Mouse (Mus musculus) spleen, adult 2 months (tissue): ENCODE measurements at regions not wholly inside any gene's neighbourhood (a gene's known extent, or its start where the extent isn't known, plus 50 kb on each side); places are given as distances from the start of the nearest gene placed in this dataset.

ENCODE experiments used
- DNase-seq, 2 experiments: peaks; one replicate each; pipeline versions ENCODE4 v3.0.0 to v3.0.0-alpha.2; 2012 to 2021; ENCODE audit warnings: low spot score in 2 of 2, low read depth in 1 of 2
- H3K27ac ChIP-seq: fragments of 200-500 bp; 2 replicates; pipeline ENCODE4 v1.5.1; 2012; ENCODE audit warnings: low read length, inconsistent platforms; ENCODE audit not compliant: insufficient read depth
- H3K27me3 ChIP-seq: fragments of 200-500 bp; 2 replicates; pipeline ENCODE4 v1.6.1; 2012; ENCODE audit warnings: mild to moderate bottlenecking, moderate library complexity, low read length, inconsistent platforms; ENCODE audit not compliant: control insufficient read depth, insufficient read depth
- H3K36me3 ChIP-seq: fragments of 200-500 bp; 2 replicates; pipeline ENCODE4 v1.6.1; 2012; ENCODE audit warnings: mild to moderate bottlenecking, low read length, inconsistent platforms; ENCODE audit not compliant: control insufficient read depth, insufficient read depth
- H3K4me1 ChIP-seq: fragments of 200-500 bp; 2 replicates; pipeline ENCODE4 v1.6.1; 2011; ENCODE audit warnings: inconsistent platforms; ENCODE audit not compliant: control insufficient read depth, insufficient read depth, insufficient read length
- H3K4me3 ChIP-seq: fragments of 200-500 bp; 2 replicates; pipeline ENCODE4 v1.5.1; 2011; ENCODE audit warnings: mild to moderate bottlenecking, inconsistent platforms; ENCODE audit not compliant: insufficient read depth, insufficient read length; ENCODE audit errors: extremely low read depth
- CTCF ChIP-seq: fragments of 200-500 bp; IDR thresholded peaks from 2 replicates; pipeline ENCODE4 v1.5.1; 2011; ENCODE audit warnings: mild to moderate bottlenecking, inconsistent platforms; ENCODE audit not compliant: insufficient read depth, insufficient read length, insufficient replicate concordance; ENCODE audit errors: extremely low read depth
- POLR2A ChIP-seq: fragments of 200-500 bp; IDR thresholded peaks from 2 replicates; pipeline ENCODE4 v1.6.1; 2011; ENCODE audit warnings: low read depth, low read length, inconsistent platforms
- WGBS: fragments of 180-500 bp; shearing (Covaris S2); methylation state at CpG from one replicate; pipeline ENCODE4 v1.1.7; 2018; 5-methylcytosine and 5-hydroxymethylcytosine counted together

DNA sequence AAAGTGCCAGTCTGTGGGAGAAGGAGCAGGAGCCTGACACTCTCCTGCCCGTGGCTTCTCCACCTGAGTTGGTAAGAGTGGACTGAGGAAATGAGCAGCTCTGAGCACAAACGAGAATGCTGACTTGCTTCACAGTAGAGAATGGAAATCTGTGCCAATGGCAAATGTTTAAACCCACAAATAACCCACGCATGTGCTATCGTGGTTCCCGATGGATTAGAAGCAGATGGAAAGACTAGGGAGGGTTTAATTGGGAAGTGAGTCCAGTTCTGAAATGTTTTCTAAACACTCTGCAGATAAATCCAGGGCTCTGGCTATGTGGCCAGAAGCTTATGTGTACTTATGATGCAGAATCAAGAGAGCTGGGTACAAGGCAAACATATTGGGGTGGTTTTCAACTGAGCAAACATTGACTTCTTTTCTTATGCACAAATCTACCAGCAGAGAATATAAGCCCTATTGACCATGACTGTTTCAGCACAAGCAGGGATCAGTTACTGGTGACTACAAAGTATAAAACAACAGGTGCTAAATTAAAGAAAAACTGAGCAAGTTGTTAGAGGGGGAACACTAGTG lies 57.9 kb upstream of the Frmd4b start:
- 87% methylated on average over 5 of the region's 5 CpGs for WGBS
- TF ChIP-seq POLR2A (no peak), CTCF (no peak)
- no peaks in the 10 kb centered on the region for H3K36me3 ChIP-seq

GRCm38 (mm10) chr6:97666818-97667629 lies 49.7 kb upstream of the Frmd4b start:
- no peaks in the 10 kb centered on the region for H3K36me3 ChIP-seq
- TF ChIP-seq POLR2A (no peak), CTCF (no peak)
- no peak for DNase-seq
- H3K4me3 ChIP-seq, result no peak overlapping the region
- 70% methylated on average over 5 of the region's 5 CpGs for WGBS
- H3K27me3 ChIP-seq, result no peaks in the 10 kb centered on the region
- H3K4me1 ChIP-seq, result no peaks in the 10 kb centered on the region
- H3K27ac ChIP-seq, result no peak overlapping the region

More for the DNA sequence above, 57.9 kb upstream of the Frmd4b start:
- Histone ChIP-seq H3K27ac (no peak overlapping the region), H3K27me3 (no peaks in the 10 kb centered on the region), H3K4me3 (no peak overlapping the region), H3K4me1 (no peaks in the 10 kb centered on the region)
- no peak for DNase-seq
